Mouse (Mus musculus): Measurements from ENCODE around the gene Slc40a1.

DNA sequence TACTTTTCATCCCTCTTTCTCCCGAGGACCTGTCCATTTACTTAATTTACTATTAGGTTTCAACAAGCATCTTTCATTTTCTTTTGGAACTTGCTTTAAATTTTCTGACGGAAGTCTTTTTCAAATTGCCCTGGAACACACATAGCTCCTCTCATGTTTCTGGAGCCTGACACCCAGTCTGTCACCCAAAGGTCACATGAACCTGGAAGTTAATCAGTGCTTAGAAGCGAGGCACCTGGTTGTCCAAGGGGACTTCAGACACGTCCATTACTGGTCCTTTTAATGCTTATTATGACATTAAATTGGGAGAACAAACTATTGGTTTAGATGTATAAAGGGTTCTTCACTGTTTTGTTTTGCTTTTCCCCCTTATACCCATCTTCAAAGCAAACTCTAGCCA, 3.0 kb downstream of the Slc40a1 start:
- no peak for TF ChIP-seq CTCF (IDR thresholded peaks at IDR 0.05; ENCODE audit: extremely low read depth, insufficient read depth, insufficient read length, insufficient replicate concordance)
- TF ChIP-seq POLR2A (IDR thresholded peaks at IDR 0.05; ENCODE audit: low read depth, low read length) = no peak

Data from spleen, adult 2 months (tissue).